Mouse (Mus musculus) adrenal gland, adult 2 months (tissue): ENCODE results near the gene Tm9sf3. TPM values are rescaled to one million over a fixed set of nuclear protein-coding genes. Genes with fewer than 3 reads are reported as not detected.
A peak's percentile ranks its signal among the peaks of the same experiment; 100 is the strongest.
"Not testable (repeated sequence)": the region's sequence is repeated elsewhere in the genome, so short reads cannot be mapped to it uniquely, and the experiment has no call there.

Experiments
- DNase-seq: peaks from one replicate; pipeline ENCODE4 v3.0.0; 2021
- long read RNA-seq: library from polyadenylated mRNA; stranded (forward); transcript quantifications from one replicate; pipeline ENCODE4 v2.0.0, GENCODE M21; 2021
- polyA plus RNA-seq: library from polyadenylated mRNA; depleted of rRNA; stranded (reverse); fragments of >200 nt; gene quantifications from 2 replicates; pipeline ENCODE4 v1.2.3, GENCODE M21; 2012; rRNA removed
- total RNA-seq, 2 experiments: library from RNA; stranded (reverse); gene quantifications; 2 replicates each; pipeline ENCODE4 v1.2.3; 2021

Tm9sf3 gene
- total RNA-seq (100 to 1,000 TPM; 144 to 171 TPM), polyA plus RNA-seq (23.2 and 29.6 TPM in 2 replicates)
- long read RNA-seq, transcript Tm9sf3-202 (15 exons, 3,170 nt), result major isoform, 204 of 220 reads
- long read RNA-seq, partial matches to known transcripts, result 2 of 220 reads
- long read RNA-seq, other reads (novel, unspliced or antisense), result 14 of 220 reads

GRCm38 (mm10) chr19:41263630-41264295 is at the start of gene Tm9sf3:
Tm9sf3 (minus strand) TSS chr19:41263997.
- DNase-seq, result peak; percentile 94

GRCm38 (mm10) chr19:41312587-41312986 is 48.8 kb upstream of the Tm9sf3 start:
- not testable (repeated sequence) for DNase-seq

- DNase-seq, result no peak
Observed at GRCm38 (mm10) chr19:41312027-41312426, 48.2 kb upstream of the Tm9sf3 start.

GRCm38 (mm10) chr19:41310971-41311703 is 47.3 kb upstream of the Tm9sf3 start:
- DNase-seq, result peak; percentile 67

GRCm38 (mm10) chr19:41303933-41304332 is 40.1 kb upstream of the Tm9sf3 start:
- DNase-seq, result peak; percentile 51

GRCm38 (mm10) chr19:41303433-41303832 is 39.6 kb upstream of the Tm9sf3 start:
- DNase-seq, result no peak

- DNase-seq, result peak; percentile 63
Observed at GRCm38 (mm10) chr19:41301856-41302255, 38.1 kb upstream of the Tm9sf3 start.

- no peak for DNase-seq
Observed at GRCm38 (mm10) chr19:41299446-41299845, 35.6 kb upstream of the Tm9sf3 start.

- DNase-seq, result no peak
Observed at GRCm38 (mm10) chr19:41290952-41291619, 27.3 kb upstream of the Tm9sf3 start.

GRCm38 (mm10) chr19:41288568-41288967 is 24.8 kb upstream of the Tm9sf3 start:
- DNase-seq, result no peak

GRCm38 (mm10) chr19:41287224-41287623 is 23.4 kb upstream of the Tm9sf3 start:
- no peak for DNase-seq

- no peak for DNase-seq
Observed at GRCm38 (mm10) chr19:41284515-41284914, 20.7 kb upstream of the Tm9sf3 start.

- DNase-seq, result no peak
Observed at GRCm38 (mm10) chr19:41282718-41283117, 18.9 kb upstream of the Tm9sf3 start.

- no peak for DNase-seq
Observed at GRCm38 (mm10) chr19:41282216-41282615, 18.4 kb upstream of the Tm9sf3 start.

GRCm38 (mm10) chr19:41279724-41280244 is 16.0 kb upstream of the Tm9sf3 start:
- DNase-seq, result no peak

GRCm38 (mm10) chr19:41278606-41279005 is 14.8 kb upstream of the Tm9sf3 start:
- peak; percentile 33 for DNase-seq

GRCm38 (mm10) chr19:41275588-41275987 is 11.8 kb upstream of the Tm9sf3 start:
- no peak for DNase-seq

GRCm38 (mm10) chr19:41270906-41271305 is 7.1 kb upstream of the Tm9sf3 start:
- no peak for DNase-seq

- peak; percentile 56 for DNase-seq
Observed at GRCm38 (mm10) chr19:41270151-41270727, 6.4 kb upstream of the Tm9sf3 start.

- no peak for DNase-seq
Observed at GRCm38 (mm10) chr19:41266251-41266901, 2.6 kb upstream of the Tm9sf3 start.

GRCm38 (mm10) chr19:41264331-41264799 is 568 bp upstream of the Tm9sf3 start:
- DNase-seq, result no peak
